Mouse (Mus musculus): ENCODE results near the gene Taf6. TPM values are rescaled to one million over a fixed set of nuclear protein-coding genes. Genes with fewer than 3 reads are reported as not detected.

The Taf6 gene
- polyA plus RNA-seq, 1 experiment, result 58.4 TPM

DNA sequence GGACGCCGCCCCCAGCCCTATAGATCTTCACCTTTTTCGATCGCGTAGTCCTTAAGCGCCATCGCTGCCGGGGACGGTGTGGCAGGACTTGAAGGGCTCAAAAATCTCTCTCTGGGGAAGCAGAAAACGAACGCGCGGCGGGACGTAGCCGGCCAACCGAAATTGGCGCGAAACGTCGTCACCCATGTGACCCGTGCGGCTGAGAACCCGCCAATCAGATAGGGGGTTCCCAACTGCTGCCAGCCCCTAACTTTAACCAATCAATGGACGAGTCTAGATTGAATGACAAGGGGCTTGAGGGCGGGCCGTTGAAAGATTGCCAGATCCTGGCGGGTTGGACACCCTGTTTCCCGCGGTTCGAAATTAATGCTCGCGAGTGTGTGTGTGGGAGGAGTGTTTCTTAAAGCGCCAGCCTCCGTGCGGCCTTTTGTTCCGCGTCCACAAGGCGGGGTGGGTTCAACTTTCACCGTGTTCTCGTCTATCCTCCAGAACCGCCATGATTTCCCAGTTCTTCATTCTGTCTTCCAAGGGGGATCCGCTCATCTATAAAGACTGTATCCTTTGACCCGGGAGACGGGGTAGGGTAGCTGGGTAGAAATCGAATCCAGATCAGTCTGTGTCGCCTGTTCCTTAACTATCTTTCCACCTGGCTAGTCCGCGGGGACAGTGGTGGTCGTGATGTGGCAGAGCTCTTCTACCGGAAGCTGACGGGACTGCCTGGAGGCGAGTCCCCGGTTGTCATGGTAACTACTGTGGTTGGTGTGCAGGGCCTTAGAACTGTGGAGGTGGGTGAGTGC, 15.4 kb downstream of the Taf6 start, which contains the start of the genes Ap4m1 and Mcm7:
TSS of gene Ap4m1 (plus strand) at position 308 of the 797 bp plus-strand sequence.
TSS of gene Mcm7 (minus strand) at position 728 of the 797 bp plus-strand sequence.
- DNase-seq (ENCODE audit: extremely low spot score in 1 of 2, low spot score in 1 of 2), result peak; percentile 97 to 99

DNA sequence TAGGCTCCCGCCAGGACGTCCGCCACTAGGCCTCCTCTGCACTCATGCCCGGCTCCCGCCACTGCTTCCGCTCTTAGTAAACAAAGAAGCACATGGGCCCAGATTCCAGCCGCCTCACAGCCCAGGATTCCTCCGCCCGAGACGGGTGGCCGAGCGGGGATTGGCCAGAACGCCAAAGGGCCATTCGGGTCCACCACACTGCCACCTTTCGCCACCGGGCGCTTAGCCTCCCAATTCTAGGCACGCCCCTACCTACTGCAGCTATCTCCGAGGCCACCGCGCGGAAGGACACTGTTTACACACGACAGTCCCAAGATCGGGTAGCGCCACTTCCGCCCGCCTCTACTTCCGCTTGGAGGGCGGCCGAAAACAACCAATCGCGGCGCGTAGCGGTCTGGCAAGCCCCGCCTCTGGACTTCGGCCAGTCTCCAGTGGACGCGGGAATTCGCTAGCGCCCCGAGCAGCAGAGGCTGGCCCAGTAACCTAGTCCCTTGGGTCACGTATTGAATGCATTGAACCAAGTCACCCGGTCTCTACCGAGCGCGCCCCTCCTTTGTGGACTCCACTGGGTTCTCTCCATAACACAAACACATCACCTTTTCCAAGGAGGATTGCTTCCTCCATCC, 16.2 kb downstream of the Taf6 start:
- DNase-seq (ENCODE audit: extremely low spot score in 1 of 2, low spot score in 1 of 2), result peak; percentile 86 to 97

DNA sequence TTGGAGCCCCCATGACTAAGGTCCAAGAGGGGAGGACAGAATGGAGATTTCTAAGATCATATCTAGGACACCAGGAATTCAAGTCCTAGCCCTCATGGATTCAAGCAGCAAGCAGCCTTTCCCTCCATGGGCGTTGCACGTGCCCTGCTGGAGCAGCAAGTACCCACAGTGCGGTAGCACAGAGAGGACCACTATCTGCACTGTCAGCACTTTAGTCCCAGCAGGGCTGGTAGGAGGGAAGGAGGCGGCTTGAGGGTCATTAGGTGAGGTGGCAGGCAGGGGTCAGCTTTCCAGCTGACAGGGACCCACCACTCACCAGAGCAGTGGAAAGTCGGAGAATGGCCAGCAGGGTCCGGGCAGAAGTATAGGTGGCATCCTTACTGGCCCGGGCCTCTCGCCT, 21.7 kb downstream of the Taf6 start:
- DNase-seq (ENCODE audit: extremely low spot score in 1 of 2, low spot score in 1 of 2), result no peak

DNA sequence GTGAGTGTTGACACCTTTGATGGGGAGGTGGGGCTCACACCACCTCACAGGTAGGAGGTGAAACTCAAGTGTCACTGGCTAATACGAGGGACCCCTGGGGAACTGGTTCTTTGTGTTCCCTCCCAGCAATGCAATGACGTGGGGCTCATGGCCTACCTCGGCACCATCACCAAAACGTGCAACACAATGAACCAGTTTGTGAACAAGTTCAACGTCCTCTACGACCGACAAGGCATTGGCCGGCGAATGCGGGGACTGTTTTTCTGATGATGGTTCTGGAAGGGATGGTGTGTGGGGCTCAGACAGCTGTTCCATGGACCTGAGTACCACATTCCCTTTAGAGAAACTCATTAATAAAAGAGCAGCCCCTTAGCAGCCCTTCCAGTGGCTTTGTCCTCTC, 23.6 kb downstream of the Taf6 start:
- no peak for DNase-seq (ENCODE audit: extremely low spot score in 1 of 2, low spot score in 1 of 2)

DNA sequence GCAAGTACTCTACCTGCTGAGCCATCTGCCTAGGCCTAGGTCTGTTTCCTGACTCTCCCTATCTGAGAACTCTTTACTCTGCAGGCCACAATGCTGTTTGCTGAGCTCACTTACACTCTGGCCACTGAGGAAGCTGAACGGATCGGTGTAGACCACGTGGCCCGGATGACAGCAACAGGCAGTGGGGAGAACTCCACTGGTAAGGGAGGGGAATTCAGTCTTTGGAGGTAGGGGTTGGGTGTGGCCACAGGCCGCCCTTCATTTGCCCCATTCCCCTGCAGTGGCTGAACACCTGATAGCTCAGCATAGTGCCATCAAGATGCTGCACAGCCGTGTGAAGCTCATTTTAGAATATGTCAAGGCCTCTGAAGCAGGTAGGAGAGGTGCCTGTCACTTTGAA, 24.2 kb downstream of the Taf6 start:
- DNase-seq (ENCODE audit: extremely low spot score in 1 of 2, low spot score in 1 of 2), result no peak

DNA sequence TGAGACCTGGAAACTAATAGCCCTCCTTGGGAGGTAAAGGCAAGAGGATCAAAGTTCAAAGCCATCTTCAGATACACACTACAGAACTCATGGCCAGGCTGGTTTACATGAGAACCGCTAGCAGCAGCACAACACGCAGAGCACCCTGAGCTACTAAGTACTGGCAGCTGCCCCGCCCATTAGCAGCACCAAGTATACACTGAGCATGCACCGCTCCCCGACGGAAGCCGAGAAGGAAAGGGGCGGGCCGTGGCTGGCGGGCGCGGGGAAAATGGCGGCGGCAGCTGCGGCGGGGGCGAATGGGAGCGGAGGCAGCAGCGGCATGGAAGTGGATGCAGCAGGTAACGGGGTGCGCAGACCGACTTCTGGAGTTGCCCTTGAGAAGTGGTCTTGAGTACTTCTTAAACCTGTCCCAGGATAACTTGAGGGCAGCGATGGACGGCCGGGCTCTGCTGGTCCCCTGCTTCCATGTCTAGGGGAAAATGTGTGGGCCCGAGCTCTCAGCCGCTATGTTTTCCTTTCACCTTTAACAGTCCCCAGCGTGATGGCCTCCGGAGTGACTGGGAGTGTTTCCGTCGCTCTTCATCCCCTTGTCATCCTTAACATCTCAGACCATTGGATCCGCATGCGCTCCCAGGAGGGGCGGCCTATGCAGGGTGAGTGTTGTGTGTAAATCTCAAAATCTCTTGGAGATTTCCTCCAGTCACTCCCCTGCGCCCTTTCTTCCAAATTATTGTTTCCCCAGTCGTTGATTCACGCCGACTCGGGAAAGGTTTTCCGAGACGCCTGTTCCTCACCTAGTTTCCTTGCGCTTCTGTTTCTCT, 26.2 kb downstream of the Taf6 start, which contains the start of gene Cops6:
TSS of gene Cops6 (plus strand) at position 230 of the 824 bp plus-strand sequence.
- peak; percentile 88 to 97 for DNase-seq (ENCODE audit: extremely low spot score in 1 of 2, low spot score in 1 of 2)

DNA sequence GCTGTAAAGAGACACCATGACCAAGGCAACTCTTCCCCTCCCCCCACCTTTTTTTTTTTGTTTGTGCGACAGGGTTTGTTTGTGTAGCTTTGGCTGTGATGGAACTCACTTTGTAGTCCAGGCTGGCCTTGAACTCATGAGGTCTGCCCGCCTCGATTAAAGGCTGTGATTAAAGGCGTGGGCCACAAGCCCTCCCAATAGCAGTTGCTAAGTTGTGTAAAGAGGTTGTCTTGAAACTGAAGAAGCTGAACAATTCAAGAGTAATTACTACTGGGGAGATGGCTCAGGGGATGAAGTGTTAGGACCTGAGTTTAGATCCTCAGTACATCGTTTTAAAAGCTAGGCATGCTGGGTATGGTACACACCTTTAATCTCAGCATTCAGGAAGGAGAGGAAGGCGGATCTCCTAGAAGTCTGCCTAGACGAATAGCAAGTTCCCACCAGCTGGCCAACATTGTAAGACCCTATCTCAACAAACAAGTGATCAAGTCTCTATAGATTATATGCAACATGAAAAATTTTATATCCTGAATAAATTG, 27.0 kb downstream of the Taf6 start:
- no peak for DNase-seq (ENCODE audit: extremely low spot score in 1 of 2, low spot score in 1 of 2)

DNA sequence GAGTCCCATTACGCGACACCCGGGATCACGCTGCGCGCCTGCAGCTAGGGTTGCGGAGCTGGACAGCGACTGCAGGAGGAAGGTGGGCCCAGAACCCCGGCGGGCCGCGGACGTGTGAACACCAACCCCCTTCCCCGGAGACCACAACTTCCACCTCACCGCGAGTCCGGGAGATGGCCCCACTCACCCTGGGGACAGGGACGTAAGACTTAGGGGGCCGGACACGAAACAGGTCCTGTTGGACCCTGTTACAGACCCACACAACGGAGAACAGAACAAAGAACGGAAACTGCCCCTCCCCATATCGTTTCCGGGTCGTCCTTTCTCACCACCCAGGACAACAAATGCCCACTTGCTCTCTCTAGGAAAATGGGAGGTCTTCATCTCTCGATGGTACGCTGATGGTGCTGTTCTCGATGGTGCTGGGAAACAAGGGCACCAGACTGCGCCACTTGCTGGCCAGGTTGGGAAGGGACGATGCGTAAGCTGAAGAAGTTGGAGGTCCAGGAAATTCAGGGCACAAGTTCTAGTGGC, 31.7 kb downstream of the Taf6 start, which contains the start of gene Zfp113:
TSS of gene Zfp113 (minus strand) at position 302 of the 534 bp plus-strand sequence.
- peak; percentile 93 to 97 for DNase-seq (ENCODE audit: extremely low spot score in 1 of 2, low spot score in 1 of 2)

DNA sequence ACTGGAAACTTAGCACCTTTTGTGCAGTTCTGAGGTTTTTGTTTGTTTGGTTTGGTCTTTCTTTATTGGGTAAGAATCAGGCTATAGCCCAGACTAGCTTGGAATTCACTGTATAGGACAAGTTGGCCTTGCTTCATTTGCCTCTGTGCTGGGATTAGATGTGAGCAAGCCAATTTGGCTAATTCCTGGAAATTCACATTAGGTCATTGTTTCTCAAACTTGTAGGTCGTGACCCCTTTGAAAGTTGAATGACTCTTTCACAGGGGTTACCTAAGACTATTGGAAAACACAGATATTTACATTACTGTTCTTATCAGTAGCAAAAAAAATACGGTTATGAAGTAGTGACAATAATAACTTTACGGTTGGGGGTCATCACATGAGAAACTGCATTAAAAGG, 32.9 kb downstream of the Taf6 start:
- no peak for DNase-seq (ENCODE audit: extremely low spot score in 1 of 2, low spot score in 1 of 2)

DNA sequence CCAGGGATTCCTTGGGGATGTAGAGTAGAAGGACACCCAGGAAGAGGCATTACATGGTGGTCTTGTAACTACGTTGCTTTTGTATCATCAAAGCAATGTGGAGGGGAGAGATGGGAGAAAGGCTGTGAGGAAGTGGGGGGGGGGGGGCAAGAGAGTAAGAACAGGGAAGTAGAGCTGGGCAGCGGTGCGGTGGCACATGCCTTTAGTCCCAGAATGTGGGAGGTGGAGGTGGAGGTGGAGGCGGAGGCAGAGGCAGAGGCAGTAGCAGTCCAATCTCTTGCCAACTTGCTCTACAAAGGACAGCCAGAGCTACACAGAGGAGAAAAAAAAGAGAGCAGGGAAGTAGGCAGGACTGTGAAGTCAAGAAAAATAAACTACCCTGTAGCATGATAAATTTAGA, 48.7 kb downstream of the Taf6 start:
- no peak for DNase-seq (ENCODE audit: extremely low spot score in 1 of 2, low spot score in 1 of 2)

DNA sequence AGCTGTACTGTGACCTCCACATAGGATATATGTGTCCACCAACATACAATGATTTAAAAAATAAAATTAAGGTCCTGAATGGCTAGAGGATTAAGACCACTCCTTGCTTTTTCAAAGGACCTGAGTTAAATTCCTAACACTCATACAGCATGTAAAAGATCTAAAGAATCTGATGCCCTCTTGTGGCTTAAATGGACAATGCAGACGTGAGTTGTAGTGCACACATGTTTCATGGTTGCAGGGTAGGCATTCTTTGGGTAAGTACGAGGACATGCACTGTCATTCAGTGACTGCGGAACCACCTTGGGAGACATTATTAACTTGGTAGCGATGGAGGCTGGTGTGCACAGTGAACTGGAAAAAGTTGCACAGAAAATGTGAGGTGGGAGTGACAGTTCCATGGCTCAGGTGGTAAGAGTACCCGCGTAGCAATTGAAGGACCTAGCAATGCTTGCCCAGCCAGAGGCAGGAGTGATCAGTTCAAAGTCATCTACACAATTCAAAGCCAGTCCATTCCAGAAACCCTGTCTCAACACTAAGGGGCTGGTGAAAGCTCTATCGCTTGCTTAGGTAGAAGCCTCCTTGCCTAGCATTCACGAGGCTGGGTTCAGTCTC, 49.2 kb downstream of the Taf6 start:
- peak in 1 of 2 experiments; percentile 64 for DNase-seq (ENCODE audit: extremely low spot score in 1 of 2, low spot score in 1 of 2)

DNA sequence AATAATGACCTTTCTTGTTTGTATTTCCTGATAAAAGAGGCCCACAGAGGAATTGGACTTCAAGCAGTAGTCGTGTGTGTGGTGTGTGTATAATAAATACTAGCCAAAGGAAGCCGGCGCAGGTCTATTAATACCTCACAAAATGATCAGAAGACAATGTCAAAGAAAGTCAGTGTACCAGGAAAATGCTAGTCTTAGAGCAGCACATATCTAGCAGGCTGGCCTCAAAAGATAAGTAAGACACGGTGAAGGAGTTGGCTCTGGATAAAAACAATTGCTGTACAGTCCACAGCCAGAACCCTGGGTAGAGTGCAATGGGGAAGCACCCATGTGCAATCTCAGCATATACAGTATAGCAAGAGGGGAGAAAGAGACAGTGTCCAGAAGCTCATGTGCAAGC, 50.0 kb downstream of the Taf6 start:
- DNase-seq (ENCODE audit: extremely low spot score in 1 of 2, low spot score in 1 of 2), result no peak

DNA sequence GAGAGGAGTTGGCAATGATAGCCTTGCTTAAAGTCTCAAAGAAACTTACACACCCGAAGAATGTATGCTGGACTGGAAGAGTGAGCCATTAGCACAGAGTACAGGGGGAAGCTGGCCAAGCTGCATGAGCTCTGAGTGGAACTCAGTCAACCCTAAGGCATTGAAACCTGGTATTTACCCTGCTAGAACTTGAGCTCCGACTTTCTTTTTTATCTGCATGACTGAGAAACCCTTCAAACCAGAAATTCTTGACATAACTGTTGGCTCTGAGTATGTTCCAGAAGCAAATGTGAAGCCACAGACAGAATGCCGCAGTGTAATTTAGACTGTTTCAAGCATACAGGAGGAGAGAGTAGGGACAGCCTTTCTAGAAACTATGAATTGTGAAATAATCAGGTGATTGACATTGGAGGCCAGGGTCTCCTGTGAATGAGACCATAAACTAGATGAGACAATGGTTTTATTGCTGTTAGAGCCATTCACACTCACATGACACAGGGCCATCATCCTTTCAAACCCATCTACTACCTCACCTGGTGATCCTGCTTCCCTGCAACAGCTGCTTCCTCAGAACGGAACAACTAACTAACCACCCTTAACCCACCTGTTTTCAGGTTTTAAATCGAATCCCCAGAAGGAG, 54.7 kb downstream of the Taf6 start:
- DNase-seq (ENCODE audit: extremely low spot score in 1 of 2, low spot score in 1 of 2), result no peak

Other genes with a start within 250 kb of the Taf6 start
- 33.9 and 34.0 TPM in 2 replicates for gene Gjc3, start 224.4 kb downstream of the Taf6 start, polyA plus RNA-seq (2012; rRNA removed)
- 0.36 and 0.54 TPM in 2 replicates for gene Azgp1, start 205.9 kb downstream of the Taf6 start, polyA plus RNA-seq (2012; rRNA removed)
- gene Smok3a, start 166.2 kb downstream of the Taf6 start, polyA plus RNA-seq (2012; rRNA removed), result not detected in 2 replicates
- gene Smok3b, start 166.0 kb downstream of the Taf6 start, polyA plus RNA-seq (2012; rRNA removed), result not detected in 2 replicates
- not detected in 2 replicates for gene Smok3c, start 134.3 kb downstream of the Taf6 start, polyA plus RNA-seq (2012; rRNA removed)
- gene Zkscan1, start 102.4 kb downstream of the Taf6 start, polyA plus RNA-seq (2012; rRNA removed), result 14.8 and 16.3 TPM in 2 replicates
- gene Zscan21, start 70.5 kb downstream of the Taf6 start, polyA plus RNA-seq (2012; rRNA removed), result 18.0 and 21.2 TPM in 2 replicates
- gene Zfp113, start 31.7 kb downstream of the Taf6 start, polyA plus RNA-seq (2012; rRNA removed), result 3.7 and 6.0 TPM in 2 replicates
- 126 and 149 TPM in 2 replicates for gene Cops6, start 26.4 kb downstream of the Taf6 start, polyA plus RNA-seq (2012; rRNA removed)
- gene Ap4m1, start 15.4 kb downstream of the Taf6 start, polyA plus RNA-seq (2012; rRNA removed), result 26.1 and 29.6 TPM in 2 replicates
- 28.7 and 30.1 TPM in 2 replicates for gene Mcm7, start 15.0 kb downstream of the Taf6 start, polyA plus RNA-seq (2012; rRNA removed)
- 16.0 and 16.1 TPM in 2 replicates for gene Cnpy4, start within 50 bp of the Taf6 start, polyA plus RNA-seq (2012; rRNA removed)
- gene Mblac1, start 6.9 kb upstream of the Taf6 start, polyA plus RNA-seq (2012; rRNA removed), result 7.2 and 7.5 TPM in 2 replicates
- not detected in 2 replicates for gene Nxpe5, start 38.4 kb upstream of the Taf6 start, polyA plus RNA-seq (2012; rRNA removed)
- gene Lamtor4, start 68.0 kb upstream of the Taf6 start, polyA plus RNA-seq (2012; rRNA removed), result 155 and 158 TPM in 2 replicates
- gene BC037034, start 76.6 kb upstream of the Taf6 start, polyA plus RNA-seq (2012; rRNA removed), result 88.8 TPM in 2 replicates
- 3.4 and 4.1 TPM in 2 replicates for gene Gal3st4, start 85.4 kb upstream of the Taf6 start, polyA plus RNA-seq (2012; rRNA removed)
- gene Gm43720, start 92.5 kb upstream of the Taf6 start, polyA plus RNA-seq (2012; rRNA removed), result 0.14 TPM in 1 of 2 replicates, not detected in the other
- gene Gpc2, start 92.6 kb upstream of the Taf6 start, polyA plus RNA-seq (2012; rRNA removed), result 10.9 and 11.3 TPM in 2 replicates
- gene Stag3, start 92.8 kb upstream of the Taf6 start, polyA plus RNA-seq (2012; rRNA removed), result 5.2 and 5.3 TPM in 2 replicates
- 0.14 and 0.19 TPM in 2 replicates for gene Pvrig, start 154.5 kb upstream of the Taf6 start, polyA plus RNA-seq (2012; rRNA removed)

Data from frontal cortex, adult 2 months (tissue).